Mouse (Mus musculus): ENCODE results near the gene 9930111J21Rik2.
"Not testable (repeated sequence)": the region's sequence is repeated elsewhere in the genome, so short reads cannot be mapped to it uniquely, and the experiment has no call there.

DNA sequence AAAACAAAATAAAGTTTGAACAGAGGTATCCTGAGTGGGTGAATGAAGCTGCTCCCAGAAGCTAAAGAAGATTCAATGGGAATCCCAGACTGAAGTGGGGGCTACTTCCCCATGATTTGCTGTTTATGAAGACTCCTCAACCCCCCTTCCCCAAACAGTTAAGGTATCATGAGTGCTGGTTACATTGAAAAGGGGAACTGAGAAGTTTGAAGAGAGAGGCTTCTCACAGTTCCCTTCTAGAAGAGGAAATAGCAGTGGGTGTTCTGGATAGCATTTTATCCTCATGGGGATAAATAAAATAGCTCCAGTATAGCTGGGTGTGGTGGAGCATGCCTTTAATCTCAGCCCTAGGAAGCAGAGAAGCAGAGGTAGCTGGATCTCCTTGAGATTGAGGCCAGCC lies 978 bp downstream of the 9930111J21Rik2 start:
- TF ChIP-seq CTCF (IDR thresholded peaks at IDR 0.05; ENCODE audit: low read depth, low read length); POLR2A (IDR thresholded peaks at IDR 0.05; ENCODE audit: borderline replicate concordance, low read depth, low read length): not testable (repeated sequence)

Data from bone marrow macrophage, adult 2 months (primary cell).